Mouse (Mus musculus) brain, embryonic 14.5 days (tissue): ENCODE measurements at regions not wholly inside any gene's neighbourhood (a gene's known extent, or its start where the extent isn't known, plus 50 kb on each side); places are given as distances from the start of the nearest gene placed in this dataset.

Experiments
- CTCF ChIP-seq: fragments of 200-500 bp; IDR thresholded peaks from 2 replicates; pipeline ENCODE4 v1.5.1; 2012; ENCODE audit warnings: inconsistent platforms, mild to moderate bottlenecking, moderate library complexity, borderline replicate concordance; ENCODE audit not compliant: insufficient read depth, insufficient read length; ENCODE audit errors: extremely low read depth
- POLR2A ChIP-seq: fragments of 200-500 bp; IDR thresholded peaks from 2 replicates; pipeline ENCODE4 v1.6.1; 2012; ENCODE audit warnings: mild to moderate bottlenecking, inconsistent platforms, borderline replicate concordance; ENCODE audit not compliant: poor library complexity, insufficient read depth, insufficient read length, severe bottlenecking; ENCODE audit errors: extremely low read depth

DNA sequence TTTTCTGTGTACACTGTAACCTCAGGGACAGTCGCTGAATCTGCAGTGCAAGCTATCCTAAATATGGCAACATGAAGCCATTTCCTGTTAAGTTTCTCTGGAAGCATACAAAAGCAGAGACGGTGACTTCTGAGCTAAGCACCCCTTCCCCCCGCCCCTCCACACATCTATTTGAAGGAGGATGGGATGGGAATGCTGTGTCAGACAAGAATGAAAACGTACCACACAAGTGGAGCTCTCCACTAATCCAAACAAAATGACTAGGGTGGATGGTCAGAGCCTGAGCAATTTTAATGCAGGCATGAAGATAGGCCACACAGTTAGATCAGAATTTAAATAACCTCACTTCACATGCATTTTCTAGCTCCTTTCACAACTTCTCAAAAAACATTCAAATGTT, 936.6 kb downstream of the Gsdmc2 start:
- TF ChIP-seq POLR2A (no peak), CTCF (no peak)
